Mouse (Mus musculus) lung, postnatal 36 days (tissue): Measurements from ENCODE around the gene Spata13.

Experiments
- DNase-seq: peaks from one replicate; pipeline ENCODE4 v3.0.0; 2022; ENCODE audit warnings: mixed read lengths

Spata13 gene

GRCm38 (mm10) chr14:60633961-60634864, at the start of gene Spata13:
Gene Spata13, plus strand, starts transcription at chr14:60634001.
- DNase-seq, result peak; percentile 88

- DNase-seq, result no peak
Measured at GRCm38 (mm10) chr14:60586687-60587453, 46.9 kb upstream of the Spata13 start.

- DNase-seq, result no peak
Measured at GRCm38 (mm10) chr14:60589001-60589400, 44.8 kb upstream of the Spata13 start.

- DNase-seq, result peak; percentile 14
Measured at GRCm38 (mm10) chr14:60592339-60592738, 41.5 kb upstream of the Spata13 start.

GRCm38 (mm10) chr14:60592822-60593221, 41.0 kb upstream of the Spata13 start:
- peak; percentile 87 for DNase-seq

- DNase-seq, result no peak
Measured at GRCm38 (mm10) chr14:60597571-60597970, 36.2 kb upstream of the Spata13 start.

GRCm38 (mm10) chr14:60599044-60599443, 34.8 kb upstream of the Spata13 start:
- DNase-seq, result peak; percentile 9

- no peak for DNase-seq
Measured at GRCm38 (mm10) chr14:60605564-60605963, 28.2 kb upstream of the Spata13 start.

GRCm38 (mm10) chr14:60606194-60606593, 27.6 kb upstream of the Spata13 start:
- DNase-seq, result peak; percentile 77

GRCm38 (mm10) chr14:60607743-60608142, 26.1 kb upstream of the Spata13 start:
- DNase-seq, result no peak

- no peak for DNase-seq
Measured at GRCm38 (mm10) chr14:60609160-60609559, 24.6 kb upstream of the Spata13 start.

- no peak for DNase-seq
Measured at GRCm38 (mm10) chr14:60612671-60613070, 21.1 kb upstream of the Spata13 start.

- peak; percentile 60 for DNase-seq
Measured at GRCm38 (mm10) chr14:60621076-60621475, 12.7 kb upstream of the Spata13 start.

GRCm38 (mm10) chr14:60625486-60625885, 8.3 kb upstream of the Spata13 start:
- DNase-seq, result no peak

- peak; percentile 75 for DNase-seq
Measured at GRCm38 (mm10) chr14:60629887-60630460, 3.8 kb upstream of the Spata13 start.

GRCm38 (mm10) chr14:60630981-60631380, 2.8 kb upstream of the Spata13 start:
- no peak for DNase-seq

GRCm38 (mm10) chr14:60634877-60635771, 1.3 kb downstream of the Spata13 start:
- DNase-seq, result peak; percentile 59

GRCm38 (mm10) chr14:60635911-60636607, 2.3 kb downstream of the Spata13 start:
- DNase-seq, result no peak

GRCm38 (mm10) chr14:60636608-60636980, 2.8 kb downstream of the Spata13 start:
- no peak for DNase-seq

- DNase-seq, result no peak
Measured at GRCm38 (mm10) chr14:60636996-60637395, 3.2 kb downstream of the Spata13 start.

- peak; percentile 70 for DNase-seq
Measured at GRCm38 (mm10) chr14:60638159-60638558, 4.4 kb downstream of the Spata13 start.

- DNase-seq, result no peak
Measured at GRCm38 (mm10) chr14:60639195-60639594, 5.4 kb downstream of the Spata13 start.
